Mouse (Mus musculus): Measurements from ENCODE around the gene Sfrp4. TPM values are rescaled to one million over a fixed set of nuclear protein-coding genes. Genes with fewer than 3 reads are reported as not detected.

The Sfrp4 gene
- polyA plus RNA-seq, 1 experiment from 2014 or later, result 5.8 TPM

- Histone ChIP-seq H3K4me3 (no peak overlapping the region), H3K27ac (replicated peaks) (no peak overlapping the region), H3K36me3 (no peaks in the 10 kb centered on the region), H3K27me3 (no peaks in the 10 kb centered on the region), H3K4me2 (no peak overlapping the region), H3K9me3 (no peaks in the 10 kb centered on the region), H3K9ac (no peak overlapping the region), H3K4me1 (replicated peaks) (no peaks in the 10 kb centered on the region)
- 24% methylated on average over 1 of the region's 1 CpGs for WGBS
- no peak for ATAC-seq (ENCODE audit: low read depth)
Measured at GRCm38 (mm10) chr13:19643519-19643918, 20.6 kb downstream of the Sfrp4 start.

- ATAC-seq (ENCODE audit: low read depth), result no peak
- H3K4me3 ChIP-seq, result no peak overlapping the region
- no peaks in the 10 kb centered on the region for H3K9me3 ChIP-seq
- WGBS, result 81% methylated on average over 2 of the region's 2 CpGs
- no peaks in the 10 kb centered on the region for H3K4me1 ChIP-seq (replicated peaks)
- H3K9ac ChIP-seq, result no peak overlapping the region
- no peak overlapping the region for H3K4me2 ChIP-seq
- no peak overlapping the region for H3K27ac ChIP-seq (replicated peaks)
- no peaks in the 10 kb centered on the region for H3K36me3 ChIP-seq
- no peaks in the 10 kb centered on the region for H3K27me3 ChIP-seq
Measured at GRCm38 (mm10) chr13:19644225-19644624, 21.3 kb downstream of the Sfrp4 start.

GRCm38 (mm10) chr13:19649824-19650223 is 26.9 kb downstream of the Sfrp4 start:
- Histone ChIP-seq H3K9me3 (no peaks in the 10 kb centered on the region), H3K9ac (no peak overlapping the region), H3K4me3 (no peak overlapping the region), H3K36me3 (no peaks in the 10 kb centered on the region), H3K4me1 (replicated peaks) (no peaks in the 10 kb centered on the region), H3K27me3 (no peaks in the 10 kb centered on the region), H3K27ac (replicated peaks) (no peak overlapping the region), H3K4me2 (no peak overlapping the region)
- 100% methylated on average over 2 of the region's 2 CpGs for WGBS
- ATAC-seq (ENCODE audit: low read depth), result no peak

GRCm38 (mm10) chr13:19652405-19652804 is 29.5 kb downstream of the Sfrp4 start:
- Histone ChIP-seq H3K9ac (no peak overlapping the region), H3K27ac (replicated peaks) (no peak overlapping the region), H3K27me3 (no peaks in the 10 kb centered on the region), H3K4me2 (no peak overlapping the region), H3K36me3 (no peaks in the 10 kb centered on the region), H3K4me3 (no peak overlapping the region), H3K9me3 (no peaks in the 10 kb centered on the region), H3K4me1 (replicated peaks) (no peaks in the 10 kb centered on the region)
- 88% methylated on average over 2 of the region's 2 CpGs for WGBS
- ATAC-seq (ENCODE audit: low read depth), result no peak

- no peak overlapping the region for H3K4me2 ChIP-seq
- H3K27ac ChIP-seq (replicated peaks), result no peak overlapping the region
- H3K4me3 ChIP-seq, result no peak overlapping the region
- H3K36me3 ChIP-seq, result no peaks in the 10 kb centered on the region
- H3K4me1 ChIP-seq (replicated peaks), result no peaks in the 10 kb centered on the region
- no peaks in the 10 kb centered on the region for H3K27me3 ChIP-seq
- no peak for ATAC-seq (ENCODE audit: low read depth)
- no peaks in the 10 kb centered on the region for H3K9me3 ChIP-seq
- 64% methylated on average over 4 of the region's 4 CpGs for WGBS
- no peak overlapping the region for H3K9ac ChIP-seq
Measured at GRCm38 (mm10) chr13:19668355-19669140, 45.6 kb downstream of the Sfrp4 start.

GRCm38 (mm10) chr13:19674025-19674424 is 51.1 kb downstream of the Sfrp4 start:
- Histone ChIP-seq H3K9me3 (no peaks in the 10 kb centered on the region), H3K36me3 (no peaks in the 10 kb centered on the region), H3K27ac (replicated peaks) (no peak overlapping the region), H3K27me3 (no peaks in the 10 kb centered on the region), H3K4me2 (no peak overlapping the region), H3K4me1 (replicated peaks) (no peaks in the 10 kb centered on the region), H3K4me3 (no peak overlapping the region), H3K9ac (no peak overlapping the region)
- WGBS, result 88% methylated on average over 3 of the region's 3 CpGs
- no peak for ATAC-seq (ENCODE audit: low read depth)

DNA sequence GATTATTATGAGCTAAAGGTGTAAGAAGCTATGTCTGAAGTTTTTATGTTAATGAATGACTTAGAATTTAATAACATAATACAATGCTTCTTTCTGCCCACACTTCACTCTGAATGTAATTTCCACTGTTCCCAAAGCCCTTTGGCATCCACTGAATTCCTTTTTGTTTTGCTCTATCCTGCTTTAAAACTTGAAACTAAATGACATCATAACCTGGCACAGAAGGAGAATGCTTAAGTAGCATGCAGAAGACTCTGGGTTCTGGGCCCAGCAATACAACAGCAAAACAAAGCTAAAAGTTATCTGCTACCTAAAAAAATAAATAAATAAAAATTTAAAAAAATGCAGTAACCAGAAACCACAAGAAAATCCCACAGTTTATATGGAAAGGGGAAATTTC is 51.7 kb downstream of the Sfrp4 start:
- ATAC-seq (ENCODE audit: low read depth), result no peak
- Histone ChIP-seq H3K27me3 (no peaks in the 10 kb centered on the region), H3K36me3 (no peaks in the 10 kb centered on the region), H3K4me2 (no peak overlapping the region), H3K4me1 (replicated peaks) (no peaks in the 10 kb centered on the region), H3K9ac (no peak overlapping the region), H3K27ac (replicated peaks) (no peak overlapping the region), H3K9me3 (no peaks in the 10 kb centered on the region), H3K4me3 (no peak overlapping the region)

Other genes starting within 250 kb of the Sfrp4 start
- 207 and 215 TPM in 2 replicates for gene Stard3nl, start 227.3 kb upstream of the Sfrp4 start, polyA plus RNA-seq (2015; fragmentation: Nextera tagmentation; extraction: Ambion mirVana)
- gene Epdr1, start 3.2 kb upstream of the Sfrp4 start, polyA plus RNA-seq (2015; fragmentation: Nextera tagmentation; extraction: Ambion mirVana), result 20.7 and 21.2 TPM in 2 replicates
- gene Nme8, start 74.7 kb downstream of the Sfrp4 start, polyA plus RNA-seq (2015; fragmentation: Nextera tagmentation; extraction: Ambion mirVana), result not detected in 2 replicates
- 0.10 TPM in 1 of 2 replicates, not detected in the other for gene Gpr141, start 201.2 kb downstream of the Sfrp4 start, polyA plus RNA-seq (2015; fragmentation: Nextera tagmentation; extraction: Ambion mirVana)

Data from neural tube, embryonic 13.5 days (tissue).